ENCODE assay signal across 20 mouse cellular contexts in genomic region chr13:55760576-55760975, GRCm38 (mm10). TPM values are rescaled to one million over a fixed set of nuclear protein-coding genes. Genes with fewer than 3 reads are reported as not detected.
DNase-seq lines count a peak whose midpoint lies in the region; ATAC-seq and TF ChIP-seq lines count a peak whose summit lies in the region.
"Had no signal": no experiment of that assay in that cellular context is flagged by ENCODE, and none has a peak within 500 bp of the region (broad histone marks: within the 10 kb centered on the region; RNA-seq: fewer than 3 reads in every experiment).

No protein-coding gene starts in this region.

- H3K36me3 ChIP-seq in heart, embryonic 14.5 days (ENCODE audit: control insufficient read depth, insufficient read depth, low read length): no peaks in the 10 kb centered on the region
- H3K36me3 ChIP-seq in kidney, adult 2 months (ENCODE audit: control insufficient read depth, insufficient read depth, low read length): no peaks in the 10 kb centered on the region
- no peaks in the 10 kb centered on the region for H3K36me3 ChIP-seq in limb, embryonic 10.5 days
- H3K36me3 ChIP-seq: forebrain, embryonic 15.5 days; hindbrain, embryonic 10.5 days; liver, embryonic 13.5 days; neural tube, embryonic 13.5 days had no signal

- no peak overlapping the region for H3K27ac ChIP-seq in heart, embryonic 14.5 days (replicated peaks in 1 of 2; ENCODE audit: control insufficient read depth in 1 of 2, insufficient read depth in 1 of 2, low read depth in 2 of 2, low read length in 2 of 2)
- H3K27ac ChIP-seq in kidney, adult 2 months (ENCODE audit: insufficient read depth, low read depth, low read length): no peak overlapping the region
- peak overlapping the region; percentile 75 for H3K27ac ChIP-seq in limb, embryonic 10.5 days
- H3K27ac ChIP-seq: forebrain, embryonic 15.5 days; hindbrain, embryonic 10.5 days; liver, embryonic 13.5 days; neural tube, embryonic 13.5 days had no signal

- H3K4me2 ChIP-seq in heart, embryonic 14.5 days (ENCODE audit: low read length): peak overlapping the region; percentile 42
- H3K4me2 ChIP-seq: forebrain, embryonic 15.5 days; liver, embryonic 13.5 days; neural tube, embryonic 13.5 days had no signal

- TF ChIP-seq POLR2A in kidney, adult 2 months (IDR thresholded peaks at IDR 0.05; ENCODE audit: low read depth, low read length): no peak

- WGBS in heart, embryonic 14.5 days: 62% methylated on average over 10 of the region's 10 CpGs
- WGBS in kidney, adult 2 months: 33% methylated on average over 10 of the region's 10 CpGs
- whole genome bisulfite sequencing in limb, embryonic 10.5 days: 81% methylated on average over 10 of the region's 10 CpGs

- H3K4me3 ChIP-seq in heart, embryonic 14.5 days (ENCODE audit: control insufficient read depth in 1 of 2, insufficient read depth in 1 of 2, low read depth in 1 of 2, low read length in 2 of 2): no peak overlapping the region
- H3K4me3 ChIP-seq in kidney, adult 2 months (ENCODE audit: insufficient read depth, low read depth, low read length): no peak overlapping the region
- H3K4me3 ChIP-seq in limb, embryonic 10.5 days: no peak overlapping the region
- H3K4me3 ChIP-seq: forebrain, embryonic 15.5 days; hindbrain, embryonic 10.5 days; liver, embryonic 13.5 days; neural tube, embryonic 13.5 days had no signal

- no peak for ATAC-seq in heart, embryonic 14.5 days (ENCODE audit: insufficient number of reproducible peaks, insufficient read depth, low FRiP score, low read depth)
- ATAC-seq: forebrain, embryonic 15.5 days had no signal

- intact Hi-C loops in heart, postnatal 36 days (cut with DNase I): no loop called here
- intact Hi-C loops in left cerebral cortex, postnatal 4 days (cut with DNase I): no loop called here

- no peak for TF ChIP-seq CTCF in kidney, adult 2 months (conservative IDR thresholded peaks at IDR 0.05; ENCODE audit: insufficient read depth, insufficient read length, low read depth, low read length)

- H3K27me3 ChIP-seq in heart, embryonic 14.5 days (ENCODE audit: control insufficient read depth, insufficient read depth, low read length): no peaks in the 10 kb centered on the region
- no peaks in the 10 kb centered on the region for H3K27me3 ChIP-seq in kidney, adult 2 months (replicated peaks; ENCODE audit: control insufficient read depth, insufficient read depth, low read length)
- H3K27me3 ChIP-seq in limb, embryonic 10.5 days (ENCODE audit: low read depth, poor library complexity, severe bottlenecking): no peaks in the 10 kb centered on the region
- H3K27me3 ChIP-seq: forebrain, embryonic 15.5 days; liver, embryonic 13.5 days; neural tube, embryonic 13.5 days had no signal

- H3K4me1 ChIP-seq in heart, embryonic 14.5 days (ENCODE audit: control insufficient read depth in 2 of 2, insufficient read depth in 2 of 2, low read length in 2 of 2): peaks cover 13 to 16% of the 10 kb centered on the region in 2 experiments; a peak in 3 of 4 replicates
- no peaks in the 10 kb centered on the region for H3K4me1 ChIP-seq in kidney, adult 2 months (ENCODE audit: control insufficient read depth, insufficient read depth, low read length)
- H3K4me1 ChIP-seq in limb, embryonic 10.5 days: peaks cover 54% of the 10 kb centered on the region
- H3K4me1 ChIP-seq: forebrain, embryonic 15.5 days had no signal

- H3K9ac ChIP-seq in heart, embryonic 14.5 days (ENCODE audit: low read length): no peak overlapping the region
- H3K9ac ChIP-seq: forebrain, embryonic 15.5 days; liver, embryonic 13.5 days; neural tube, embryonic 13.5 days had no signal

- no peaks in the 10 kb centered on the region for H3K9me3 ChIP-seq in heart, embryonic 14.5 days (ENCODE audit: control insufficient read depth, low read length)
- no peaks in the 10 kb centered on the region for H3K9me3 ChIP-seq in limb, embryonic 10.5 days (replicated peaks)
- H3K9me3 ChIP-seq: forebrain, embryonic 15.5 days; hindbrain, embryonic 10.5 days; liver, embryonic 13.5 days; neural tube, embryonic 13.5 days had no signal

- no peak for DNase-seq in heart, postnatal 36 days
- DNase-seq in Muller cell, postnatal 12 days (ENCODE audit: inconsistent ontology term): peak; percentile 26
- DNase-seq in kidney, adult 2 months: peak; percentile 52
- no peak for DNase-seq in limb, embryonic 10.5 days (ENCODE audit: low spot score)
- DNase-seq in yolk sac, embryonic 10.5 days (ENCODE audit: low spot score): no peak
- DNase-seq in thymus, postnatal 10 days (ENCODE audit: low spot score in 2 of 2): no peak
- DNase-seq in left cerebral cortex, postnatal 4 days: no peak
- DNase-seq: cerebellum, postnatal 25 days; heart, adult 11 months; liver, embryonic 13.5 days; right cerebral cortex, postnatal 4 days; thymus, adult 2 months had no signal

RNA-seq across cellular contexts. Expression of gene Catsper3, which starts 23.8 kb away (rescaled TPM):
- polyA plus RNA-seq in heart, embryonic 14.5 days (2014; fragmentation: Nextera tagmentation; extraction: Ambion mirVana): not detected in 2 replicates
- not detected for total RNA-seq in heart, postnatal 36 days (2021)
- 0.19 and 0.30 TPM in 2 replicates for polyA plus RNA-seq in kidney, adult 2 months (2012; rRNA removed)
- polyA plus RNA-seq in limb, embryonic 10.5 days (2016; fragmentation: Nextera tagmentation; extraction: Ambion mirVana): 0.25 TPM in 1 of 2 replicates, not detected in the other
- under 1 TPM; 0.38 to 0.44 TPM for total RNA-seq in left cerebral cortex, postnatal 4 days (2021)
- total RNA-seq: layer of hippocampus, adult 18-20 months; megakaryocyte, adult 5-6 weeks; monocyte, adult 5-6 weeks had no signal
- polyA plus RNA-seq: forebrain, embryonic 15.5 days; hindbrain, embryonic 10.5 days; liver, embryonic 13.5 days; lung, embryonic 16.5 days; neural tube, embryonic 13.5 days; thymus, adult 2 months had no signal

RNA-seq across cellular contexts. Expression of gene Pcbd2, which starts 33.4 kb away (rescaled TPM):
- 58.7 and 65.0 TPM in 2 replicates for polyA plus RNA-seq in heart, embryonic 14.5 days (2014; fragmentation: Nextera tagmentation; extraction: Ambion mirVana)
- total RNA-seq in heart, postnatal 36 days (2021): 10 to 100 TPM; 45.2 to 49.6 TPM
- polyA plus RNA-seq in kidney, adult 2 months (2012; rRNA removed): 64.0 and 81.4 TPM in 2 replicates
- polyA plus RNA-seq in limb, embryonic 10.5 days (2016; fragmentation: Nextera tagmentation; extraction: Ambion mirVana): 43.7 and 44.4 TPM in 2 replicates
- total RNA-seq in left cerebral cortex, postnatal 4 days (2021): 10 to 100 TPM; 20.6 to 25.4 TPM

RNA-seq across cellular contexts. Expression of gene Txndc15, which starts 46.1 kb away (rescaled TPM):
- polyA plus RNA-seq in heart, embryonic 14.5 days (2014; fragmentation: Nextera tagmentation; extraction: Ambion mirVana): 69.6 and 70.5 TPM in 2 replicates
- 10 to 100 TPM; 42.6 to 45.8 TPM for total RNA-seq in heart, postnatal 36 days (2021)
- polyA plus RNA-seq in kidney, adult 2 months (2012; rRNA removed): 47.7 and 52.2 TPM in 2 replicates
- polyA plus RNA-seq in limb, embryonic 10.5 days (2016; fragmentation: Nextera tagmentation; extraction: Ambion mirVana): 65.9 and 76.8 TPM in 2 replicates
- 10 to 100 TPM; 58.7 to 59.5 TPM for total RNA-seq in left cerebral cortex, postnatal 4 days (2021)

Comparison
In these comparisons a context has a peak if more than half of its experiments do, and no peak if none do; other contexts are left out.
1. DNase-seq: peak in Muller cell, postnatal 12 days (single experiment) and kidney, adult 2 months (single experiment); none in heart, postnatal 36 days (0 of 2), limb, embryonic 10.5 days (single experiment), yolk sac, embryonic 10.5 days (single experiment), thymus, postnatal 10 days (0 of 2) and left cerebral cortex, postnatal 4 days (single experiment).